Mouse (Mus musculus) left cerebral cortex, postnatal 25 days (tissue): ENCODE results near the gene Myo15b. TPM values are rescaled to one million over a fixed set of nuclear protein-coding genes. Genes with fewer than 3 reads are reported as not detected.

Source experiments
- DNase-seq, 2 experiments: peaks; one replicate each; pipeline ENCODE4 v3.0.0; 2022; ENCODE audit warnings: low spot score in 2 of 2, mixed read lengths in 1 of 2
- intact Hi-C: fragments of 180-260 bp; cut with DNase I; formaldehyde crosslinking; loops from one replicate; pipeline ENCODE4 v1.15.1; 2025
- total RNA-seq, 2 experiments: library from RNA; stranded (reverse); gene quantifications; 2 replicates each; pipeline ENCODE4 v1.2.3; 2021

The Myo15b gene
- total RNA-seq: under 1 TPM; 0.11 to 0.23 TPM

DNA sequence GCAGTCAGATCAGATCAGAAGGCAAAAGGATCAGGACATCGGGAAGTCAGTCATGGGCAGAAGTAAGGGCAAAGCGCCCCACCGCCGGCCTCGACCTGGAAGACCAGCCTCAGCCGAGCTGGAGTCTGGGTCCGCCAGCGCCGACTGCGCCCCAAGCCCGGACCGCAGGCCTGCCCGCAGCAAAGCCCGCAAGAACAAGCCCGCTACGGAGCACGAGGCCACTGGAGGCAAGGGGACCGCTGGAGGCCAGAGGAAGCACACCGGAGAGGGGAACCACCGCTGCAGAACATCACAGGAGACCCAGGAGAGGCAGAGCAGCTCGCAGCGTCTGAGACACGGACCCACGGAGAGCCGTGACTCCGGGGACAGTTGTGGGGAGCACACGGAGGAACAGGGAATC lies at the start of gene Myo15b:
TSS of gene Myo15b (plus strand) at position 53 of the 400 bp plus-strand sequence.
- DNase-seq: no peak
- intact Hi-C loops: loop anchor here (5.0 kb wide), 1 partner anchor 136 kb away; no protein-coding TSS in a partner anchor

DNA sequence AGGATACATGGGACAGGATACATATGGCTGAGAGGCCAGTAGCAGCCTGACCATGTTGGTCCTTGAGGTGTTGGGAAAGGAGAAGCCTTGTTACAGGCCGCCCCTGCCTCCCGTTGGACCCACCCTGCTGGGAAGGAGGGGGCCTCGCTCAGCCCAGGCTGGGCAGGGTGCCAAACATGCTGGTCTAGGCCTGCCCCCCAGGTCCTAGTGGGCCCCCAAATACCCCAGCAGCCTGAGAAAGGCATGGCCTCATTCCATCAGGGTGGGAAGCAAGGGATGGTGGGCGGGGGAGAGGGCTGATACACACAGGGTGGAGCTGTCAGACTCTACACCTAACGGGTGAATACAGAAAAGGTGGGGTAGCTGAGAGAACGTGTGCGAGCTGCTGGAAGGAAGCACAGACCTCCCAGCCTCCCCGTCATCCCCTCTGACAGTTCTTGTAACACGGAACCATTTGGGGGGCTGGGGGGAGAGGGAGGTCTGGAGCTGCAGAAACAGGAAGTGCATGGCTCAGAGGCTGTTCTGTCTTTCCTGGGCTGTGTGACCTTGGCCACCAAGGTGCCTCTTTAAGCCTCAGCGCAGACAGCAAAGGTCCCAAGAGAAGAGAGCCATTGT lies 49.4 kb upstream of the Myo15b start:
- no peak for DNase-seq
- intact Hi-C loops: no loop called here

DNA sequence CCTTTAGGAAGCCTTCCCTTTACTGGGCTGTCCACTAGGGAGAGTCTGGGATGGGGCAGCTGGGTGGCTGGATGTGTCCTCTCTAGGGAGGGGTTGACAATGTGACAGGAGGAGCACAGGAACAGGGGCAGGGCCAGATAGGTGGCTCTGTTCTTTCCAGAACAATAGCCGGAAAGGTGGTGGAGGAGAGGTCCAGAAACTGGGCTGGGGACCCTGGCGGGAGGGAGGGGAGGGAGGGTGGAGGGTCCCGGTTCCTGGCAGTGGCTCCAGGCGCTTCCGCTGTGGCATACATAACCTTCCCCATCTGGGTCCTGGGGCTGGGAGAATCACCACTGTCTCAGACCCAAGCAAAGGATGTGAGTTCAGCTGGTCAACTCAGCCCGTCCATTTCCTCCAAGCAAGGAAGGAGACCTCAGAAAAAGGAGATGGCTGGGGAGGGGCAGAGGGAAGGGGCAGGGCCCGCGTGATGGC lies 48.9 kb upstream of the Myo15b start:
- intact Hi-C loops: no loop called here

DNA sequence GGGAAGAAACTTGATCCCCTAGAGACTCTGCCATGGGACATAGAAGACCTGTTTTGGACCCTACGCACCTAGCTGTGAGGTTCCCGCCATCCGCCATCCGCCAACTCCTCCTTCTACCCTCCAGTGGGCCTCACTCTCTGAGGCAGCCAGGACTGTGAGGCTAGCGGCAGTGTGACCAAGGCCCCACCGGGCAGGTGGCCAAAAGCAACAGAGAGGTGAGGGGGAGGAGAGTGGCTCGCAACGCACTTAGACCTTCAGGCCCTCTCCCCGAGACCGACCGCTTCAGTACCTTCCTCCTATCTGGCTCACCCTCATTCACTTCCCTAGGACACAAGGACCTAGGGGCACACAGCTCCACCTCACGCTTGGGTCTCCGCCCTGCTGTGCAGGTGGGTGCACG lies 47.8 kb upstream of the Myo15b start:
- DNase-seq: no peak
- intact Hi-C loops: loop anchor here (5.0 kb wide), 2 partner anchors 163 to 178 kb away; no protein-coding TSS in a partner anchor

More for the DNA sequence above, 48.9 kb upstream of the Myo15b start:
- no peak for DNase-seq

DNA sequence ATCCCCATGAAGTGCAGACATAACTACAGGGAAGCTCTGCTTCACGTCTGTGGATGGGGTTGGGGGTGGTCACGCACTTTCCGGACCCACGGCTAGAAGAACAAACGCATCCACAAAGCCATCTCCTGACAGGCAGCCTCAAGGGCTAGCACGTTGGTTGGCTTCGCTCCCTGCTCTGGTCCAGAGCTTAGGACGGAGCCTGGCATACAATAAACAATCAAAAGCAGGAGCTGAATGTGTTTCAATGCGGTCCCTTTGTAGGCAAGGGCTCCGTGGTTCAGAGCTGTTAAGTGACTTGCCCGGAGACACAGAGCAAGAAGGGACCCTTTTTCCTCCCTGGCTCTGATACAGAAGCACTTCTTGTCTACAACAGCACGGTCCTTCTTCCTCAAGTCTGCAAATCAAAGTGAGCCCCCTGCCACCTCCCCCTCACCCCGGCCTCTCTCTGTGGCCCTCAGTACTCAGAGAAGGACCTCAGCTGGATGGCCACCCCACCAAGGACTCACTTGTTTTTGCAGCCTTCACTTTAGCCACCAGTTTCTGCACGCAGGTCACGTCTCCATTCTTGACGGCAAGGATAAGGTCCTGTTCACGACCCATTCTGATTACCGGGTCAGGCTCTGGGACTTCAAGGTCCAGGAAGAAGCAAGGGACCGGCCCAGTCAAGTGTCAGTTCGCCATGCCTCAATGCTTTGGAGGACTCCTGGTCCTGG lies 46.7 kb upstream of the Myo15b start:
- DNase-seq: peak in 1 of 2 experiments; percentile 47
- intact Hi-C loops: loop anchor here (5.0 kb wide), 2 partner anchors 164 to 179 kb away; no protein-coding TSS in a partner anchor

DNA sequence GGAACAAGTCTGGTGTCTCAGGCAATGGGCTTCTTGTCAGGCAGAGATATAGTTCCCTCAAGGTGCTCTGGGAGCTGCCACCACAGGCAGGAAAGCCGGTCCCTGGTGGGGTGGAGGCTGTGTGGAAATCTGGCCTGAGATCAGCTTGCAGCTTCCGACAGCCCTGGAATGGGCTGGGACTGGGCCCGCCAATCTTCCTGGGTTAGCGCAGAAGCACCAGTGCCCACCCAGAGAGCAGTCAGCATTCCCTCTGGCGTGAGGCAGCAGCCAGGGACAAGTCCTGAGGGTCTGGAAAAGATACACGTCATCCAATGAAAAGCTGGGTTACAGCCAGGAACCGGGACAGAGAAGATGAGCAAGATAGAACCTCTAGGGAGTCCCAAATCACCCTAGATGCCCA lies 46.1 kb upstream of the Myo15b start:
- intact Hi-C loops: loop anchor here (5.0 kb wide), 2 partner anchors 165 to 180 kb away; no protein-coding TSS in a partner anchor
- DNase-seq: no peak

DNA sequence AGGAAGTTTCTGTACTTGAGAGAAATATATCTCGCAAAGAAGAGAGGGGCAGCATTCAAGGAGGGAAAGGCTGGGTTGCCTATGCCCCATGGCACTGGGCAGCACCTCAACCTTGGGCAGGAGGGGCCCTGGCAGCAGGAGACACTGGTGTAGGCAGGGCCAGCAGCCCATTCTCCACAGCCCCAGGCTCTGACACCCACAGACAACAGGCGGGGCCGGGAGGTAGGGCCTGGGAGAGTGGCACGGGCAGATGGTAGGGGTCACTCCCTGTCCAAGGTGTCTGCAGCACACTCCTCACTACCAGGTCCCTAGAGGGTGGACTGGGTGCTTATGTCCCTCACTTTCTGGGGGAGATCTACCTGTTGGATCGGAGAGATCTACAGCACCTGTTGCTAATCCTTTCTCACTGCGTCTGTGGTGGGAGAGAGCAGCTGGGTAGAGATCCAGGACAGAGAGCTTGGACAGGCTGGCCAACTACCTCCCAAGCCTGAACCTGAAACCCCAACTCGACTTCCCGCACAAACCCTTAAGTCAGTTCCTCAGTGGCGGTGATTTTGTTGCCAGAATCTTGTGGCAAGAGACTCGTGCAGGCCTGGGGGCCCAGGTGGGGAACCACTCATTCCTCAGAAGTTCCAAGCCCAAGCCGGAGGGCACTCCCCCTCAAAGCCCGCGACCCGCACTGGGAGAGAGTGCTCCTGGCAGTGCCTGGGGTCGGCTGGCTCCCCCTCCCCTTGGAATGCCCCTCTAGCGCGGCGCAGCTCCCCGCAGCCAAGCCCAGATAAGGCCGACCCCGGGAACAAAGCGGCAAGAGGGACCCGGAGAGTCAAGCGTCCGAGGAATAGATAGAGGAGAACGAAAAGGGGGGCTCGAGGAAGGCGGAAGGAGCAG lies 45.4 kb upstream of the Myo15b start:
- DNase-seq: no peak
- intact Hi-C loops: loop anchor here (1.0 to 5.0 kb wide), 3 partner anchors 46 to 180 kb away; no protein-coding TSS in a partner anchor

DNA sequence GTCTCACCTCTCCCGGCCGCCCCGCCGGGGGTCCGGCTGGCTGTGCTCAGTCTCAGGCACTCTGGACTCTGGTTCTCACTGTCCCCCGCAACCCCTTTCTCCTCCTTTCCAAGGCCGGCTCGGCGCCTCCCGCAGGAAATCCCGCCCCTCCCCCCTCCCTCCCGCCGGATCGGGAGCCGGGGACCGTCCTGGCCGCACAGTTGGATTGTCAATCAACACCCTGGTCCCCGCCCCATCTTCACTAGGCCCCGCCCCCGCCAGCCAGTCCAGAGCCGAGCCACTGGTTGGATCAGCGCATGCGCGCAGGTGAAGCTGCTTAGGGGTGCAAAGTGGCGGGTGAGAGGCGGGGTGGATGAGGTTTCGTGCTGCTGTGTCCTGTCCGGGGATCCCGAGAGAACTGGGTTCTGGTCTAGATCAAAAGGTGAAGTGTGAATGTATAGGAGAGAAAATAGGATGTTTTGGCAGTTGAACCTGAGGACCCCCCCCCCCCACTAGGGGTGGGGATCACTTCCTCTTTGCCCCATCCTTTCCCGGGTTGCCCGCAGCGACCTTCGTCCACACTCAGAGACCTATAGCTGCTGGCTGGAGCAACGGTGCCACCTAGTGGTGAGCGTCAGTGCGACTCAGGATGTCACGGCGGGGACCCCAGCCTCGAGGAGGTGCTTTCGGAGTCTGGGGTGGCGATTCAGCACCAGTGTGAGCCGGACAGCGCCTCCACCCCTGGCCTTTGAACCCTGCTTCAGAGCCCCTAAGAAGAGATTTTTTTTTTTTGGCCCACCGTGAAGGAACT lies 44.5 kb upstream of the Myo15b start, which contains the start of gene Caskin2:
TSS of gene Caskin2 (minus strand) at position 133 of the 790 bp plus-strand sequence.
- peak; percentile 87 to 89 for DNase-seq
- intact Hi-C loops: loop anchor here (1.0 to 5.0 kb wide), 5 partner anchors 46 to 181 kb away; no protein-coding TSS in a partner anchor

DNA sequence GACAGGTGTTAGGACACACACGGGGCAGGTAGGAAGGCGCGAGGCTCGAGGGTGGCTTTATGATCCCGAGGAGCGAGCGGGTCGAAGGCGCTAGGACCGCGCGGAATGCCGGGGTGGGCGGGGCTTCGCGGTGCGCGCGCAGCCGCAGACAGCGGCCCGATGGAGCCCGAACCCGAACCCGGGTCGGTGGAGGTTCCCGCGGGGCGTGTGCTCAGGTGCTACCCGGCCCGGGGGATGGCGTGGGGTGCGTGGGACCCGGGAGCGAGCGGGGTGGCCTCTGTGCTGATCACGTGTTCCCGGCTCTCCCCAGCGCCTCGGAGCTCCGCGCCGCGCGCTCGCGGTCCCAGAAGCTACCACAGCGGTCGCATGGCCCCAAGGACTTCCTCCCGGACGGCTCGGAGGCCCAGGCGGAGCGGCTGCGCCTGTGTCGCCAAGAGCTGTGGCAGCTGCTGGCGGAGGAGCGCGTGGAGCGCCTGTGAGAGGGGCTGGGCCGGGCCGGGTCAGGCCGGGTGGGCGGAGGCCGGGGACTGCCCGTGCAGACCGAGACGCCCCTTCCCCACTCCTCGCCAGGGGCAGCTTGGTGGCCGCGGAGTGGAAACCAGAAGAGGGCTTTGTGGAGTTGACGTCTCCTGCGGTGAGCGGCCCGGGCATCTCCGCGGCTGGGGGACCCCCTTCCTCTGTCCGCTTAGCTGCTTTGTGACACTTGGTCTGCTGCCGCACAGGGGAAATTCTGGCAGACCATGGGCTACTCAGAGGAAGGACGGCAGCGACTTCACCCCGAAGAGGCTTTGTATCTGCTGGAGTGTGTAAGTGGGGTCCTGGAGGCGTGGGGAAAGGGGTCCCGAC lies 43.4 kb upstream of the Myo15b start, which contains the start of gene Tsen54:
TSS of gene Tsen54 (plus strand) at position 120 of the 846 bp plus-strand sequence.
- intact Hi-C loops: loop anchor here (1.0 to 5.0 kb wide), 4 partner anchors 44 to 183 kb away; no protein-coding TSS in a partner anchor

DNA sequence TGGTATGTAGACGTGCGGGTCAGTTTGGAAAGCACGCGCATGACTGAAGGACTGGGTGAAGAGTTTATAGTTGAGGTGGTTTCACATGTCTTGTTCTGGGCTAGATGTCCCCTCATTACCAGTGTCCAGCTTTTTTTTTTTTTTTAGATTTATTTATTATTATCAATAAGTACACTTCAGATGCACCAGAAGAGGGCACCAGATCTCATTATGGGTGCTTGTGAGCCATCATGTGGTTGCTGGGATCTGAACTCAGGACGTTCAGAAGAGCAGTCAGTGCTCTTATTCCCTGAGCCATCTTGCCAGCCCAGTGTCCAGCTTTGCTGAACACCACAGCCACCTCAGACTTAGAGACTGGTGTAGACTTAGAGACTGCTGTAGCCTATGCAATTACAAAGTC lies 40.9 kb upstream of the Myo15b start:
- no peak for DNase-seq
- intact Hi-C loops: no loop called here

More for the DNA sequence above, 43.4 kb upstream of the Myo15b start, which contains the start of gene Tsen54:
- peak; percentile 82 to 89 for DNase-seq

DNA sequence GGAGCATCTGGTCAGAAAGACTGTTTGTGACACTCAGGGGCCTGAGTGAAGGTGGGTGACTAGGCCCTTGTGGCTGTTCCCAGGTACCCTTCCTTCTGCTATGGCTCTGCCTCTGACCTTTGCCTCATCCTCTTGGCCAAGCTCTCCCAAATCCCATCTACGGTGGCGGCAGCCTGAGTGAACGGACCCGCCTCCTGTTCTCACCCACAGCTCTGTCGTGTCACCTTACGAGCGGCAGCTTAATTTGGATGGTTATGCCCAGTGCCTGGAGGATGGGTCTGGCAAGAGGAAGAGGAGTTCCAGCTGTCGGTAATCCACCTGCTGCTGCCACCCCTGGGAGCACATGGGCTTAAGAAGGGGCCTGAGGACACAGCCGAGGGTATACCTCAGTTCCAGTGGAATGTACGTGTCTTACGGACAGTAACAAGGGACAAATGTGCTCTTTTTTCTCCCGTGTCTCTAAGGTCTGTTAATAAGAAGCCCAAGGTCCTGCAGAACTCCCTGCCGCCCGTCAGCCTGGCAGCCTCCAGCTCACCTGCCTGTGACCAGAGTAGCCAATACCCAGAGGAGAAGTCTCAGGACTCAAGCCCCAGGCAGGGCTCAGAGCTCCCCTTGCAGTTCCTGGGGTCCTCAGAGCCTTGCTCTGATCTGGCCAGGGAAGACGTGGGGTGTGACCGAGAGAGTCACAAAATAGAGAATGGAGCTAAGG lies 38.1 kb upstream of the Myo15b start:
- intact Hi-C loops: no loop called here
- no peak for DNase-seq

DNA sequence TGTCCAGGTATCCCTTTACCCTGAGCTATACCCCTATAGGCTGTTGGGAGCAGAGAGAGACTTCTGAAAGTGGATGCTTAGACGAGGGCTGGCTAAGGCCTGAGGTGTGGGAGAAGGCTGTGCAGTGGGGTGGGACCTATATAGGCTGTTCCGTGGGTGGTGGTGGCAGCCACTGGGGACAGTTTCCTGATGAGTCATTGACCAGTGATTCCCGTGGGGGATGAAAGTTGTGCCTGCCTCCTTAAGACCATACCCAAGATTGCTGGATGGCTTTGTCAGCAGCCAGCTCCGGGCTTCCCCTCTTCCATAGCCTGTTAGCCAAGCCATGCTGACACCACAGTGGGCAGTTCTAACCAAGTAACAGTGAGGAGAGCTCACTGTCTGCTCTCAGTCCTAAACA lies 37.2 kb upstream of the Myo15b start:
- peak in 1 of 2 experiments; percentile 30 for DNase-seq
- intact Hi-C loops: no loop called here

DNA sequence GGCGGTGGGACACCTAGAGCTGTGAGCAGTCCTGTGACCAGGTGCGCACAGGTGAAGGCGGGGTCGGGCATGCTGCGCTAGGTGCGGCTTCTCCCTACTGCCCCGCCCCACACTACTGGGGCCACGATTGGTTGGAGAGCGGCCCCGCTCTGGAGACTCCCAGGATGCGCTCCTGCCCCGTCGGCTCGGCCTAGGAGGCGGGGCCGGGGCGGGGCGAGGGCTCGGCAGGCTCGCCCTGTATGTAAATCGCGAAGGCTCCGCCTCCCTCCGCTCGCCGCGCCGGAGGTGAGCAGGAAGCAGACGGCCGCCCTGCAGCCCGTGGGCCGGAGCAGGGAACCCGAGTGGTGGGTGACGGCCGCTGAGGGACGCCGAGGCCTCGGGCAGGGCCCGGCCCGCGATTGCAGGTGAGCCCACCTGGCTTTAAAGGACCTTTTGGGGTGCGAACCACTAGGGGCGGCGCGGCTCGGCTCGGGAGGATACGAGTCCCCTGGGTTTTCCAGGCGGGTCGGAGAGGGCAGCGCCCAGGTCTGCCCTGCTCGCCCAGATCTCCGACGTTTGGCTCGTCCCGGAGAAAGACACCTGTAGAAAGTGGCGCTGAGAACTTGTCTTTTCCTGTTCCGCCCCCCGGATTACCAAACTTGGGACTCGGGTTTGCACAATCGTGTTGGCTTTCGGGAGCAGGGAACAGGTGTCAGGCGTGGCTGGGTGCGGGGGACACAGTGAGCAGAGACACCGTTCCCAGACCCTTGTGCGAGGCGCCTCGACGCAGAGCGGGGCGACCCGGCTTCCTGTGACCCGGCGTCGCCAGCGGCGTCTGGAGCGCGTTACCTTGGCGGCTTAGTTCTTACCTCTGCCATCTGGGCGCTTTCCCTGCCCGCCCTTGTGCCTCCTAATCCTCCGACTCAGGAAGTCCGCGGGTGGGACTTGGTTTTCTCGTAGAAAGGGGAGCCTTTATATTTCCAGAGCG lies 34.1 kb upstream of the Myo15b start, which contains the start of gene Llgl2:
TSS of gene Llgl2 (plus strand) at position 276 of the 967 bp plus-strand sequence.
- DNase-seq: peak; percentile 55 to 68
- intact Hi-C loops: no loop called here

DNA sequence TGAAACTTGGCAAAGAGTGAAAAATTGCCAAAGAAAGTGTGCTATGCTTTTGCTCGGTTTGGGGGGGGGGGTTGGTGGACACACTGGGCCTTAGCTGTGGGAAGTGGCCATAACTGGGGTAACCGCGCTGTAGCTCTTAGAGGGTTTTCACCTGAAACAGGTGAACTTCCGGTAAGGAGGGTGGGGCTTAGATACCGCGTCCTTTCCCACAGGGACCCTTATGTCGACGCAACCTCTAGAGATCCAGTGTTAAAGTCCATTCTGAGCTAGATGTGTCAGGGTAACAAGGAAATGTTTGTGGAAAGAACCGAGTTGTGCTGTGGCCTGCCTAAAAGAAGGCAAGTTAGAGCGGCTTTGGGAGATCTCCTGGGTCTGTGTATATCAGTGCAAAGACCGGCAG lies 33.4 kb upstream of the Myo15b start:
- intact Hi-C loops: no loop called here

DNA sequence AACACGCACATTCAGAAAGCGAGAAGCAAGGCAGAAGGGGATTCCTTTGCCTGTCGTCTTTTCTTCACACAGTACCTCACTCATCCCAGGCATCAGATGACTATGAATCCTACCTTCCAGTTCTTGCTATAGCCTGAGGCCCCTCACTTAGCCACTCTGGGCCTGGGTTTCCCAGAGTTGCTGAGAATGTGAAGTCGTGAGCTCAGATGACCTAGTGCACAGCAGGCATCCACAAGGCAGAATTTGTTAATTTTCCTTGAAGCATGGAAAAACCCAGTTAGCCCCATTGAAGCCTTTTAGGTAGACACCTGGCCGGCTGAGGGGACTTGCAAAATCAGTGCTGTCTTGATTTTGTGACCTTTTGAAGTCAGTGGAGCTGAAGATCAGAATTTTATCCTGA lies 31.7 kb upstream of the Myo15b start:
- intact Hi-C loops: no loop called here
- DNase-seq: no peak

More for the DNA sequence above, 33.4 kb upstream of the Myo15b start:
- DNase-seq: no peak

DNA sequence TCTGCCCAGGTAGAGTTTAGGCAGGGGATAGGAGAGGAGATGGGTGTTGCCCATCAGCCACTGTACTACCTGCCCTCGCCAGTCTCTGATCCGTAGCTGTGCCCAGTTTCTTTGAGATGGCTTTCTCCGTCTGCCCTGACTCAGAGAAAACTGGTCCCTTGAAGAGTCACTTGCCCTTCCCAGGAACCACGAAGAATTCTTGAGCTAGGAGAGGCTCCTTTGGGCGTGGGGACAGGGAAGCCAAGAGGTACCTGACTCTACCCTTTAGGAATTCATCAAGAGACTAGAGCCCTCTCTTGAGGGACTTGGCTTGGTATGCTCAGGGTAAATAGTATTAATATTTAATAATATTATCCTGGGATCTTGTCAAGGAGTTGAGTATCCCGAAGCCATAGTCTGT lies 30.6 kb upstream of the Myo15b start:
- no peak for DNase-seq
- intact Hi-C loops: no loop called here
